Mouse (Mus musculus) CD4-positive, CD25-positive, alpha-beta regulatory T cell (primary cell): ENCODE measurements around the gene Tmem216. TPM values are rescaled to one million over a fixed set of nuclear protein-coding genes. Genes with fewer than 3 reads are reported as not detected.

Source experiments
- polyA plus RNA-seq: library from polyadenylated mRNA; unstranded; fragments of 100-300 nt; shearing (Covaris generic); gene quantifications from one replicate; pipeline ENCODE4 v1.2.1, GENCODE M21; 2017

The Tmem216 gene
- polyA plus RNA-seq: 9.6 TPM

GRCm38 (mm10) chr19:10555624-10556510 is at the start of gene Tmem216:
Tmem216 (minus strand) TSS chr19:10556238.

GRCm38 (mm10) chr19:10605293-10605900 is 49.4 kb upstream of the Tmem216 start, which contains the start of the genes Ddb1 and Tkfc:
Ddb1 (plus strand) TSS chr19:10605327.
Tkfc (minus strand) TSS chr19:10605654.

GRCm38 (mm10) chr19:10576690-10577561 is 20.9 kb upstream of the Tmem216 start, which contains the start of the genes Cyb561a3 and Tmem138:
Cyb561a3 (plus strand) TSS chr19:10577172.
Tmem138 (minus strand) TSS chr19:10577362.

GRCm38 (mm10) chr19:10525910-10526309 is 30.1 kb downstream of the Tmem216 start, which contains the start of gene Sdhaf2:
Sdhaf2 (minus strand) TSS chr19:10526142.

GRCm38 (mm10) chr19:10525106-10525901 is 30.7 kb downstream of the Tmem216 start, which contains the start of gene Cpsf7:
Cpsf7 (plus strand) TSS chr19:10525266.

Other genes with a start within 250 kb of the Tmem216 start
- gene Syt7, start 167.1 kb downstream of the Tmem216 start, polyA plus RNA-seq: 0.05 TPM
- not detected for gene Lrrc10b, start 98.8 kb downstream of the Tmem216 start, polyA plus RNA-seq
- gene Ppp1r32, start 73.3 kb downstream of the Tmem216 start, polyA plus RNA-seq: 0.26 TPM
- gene Cpsf7, start 31.0 kb downstream of the Tmem216 start, polyA plus RNA-seq: 33.2 TPM
- 86.7 TPM for gene Sdhaf2, start 30.1 kb downstream of the Tmem216 start, polyA plus RNA-seq
- gene Cyb561a3, start 20.9 kb upstream of the Tmem216 start, polyA plus RNA-seq: 42.7 TPM
- gene Tmem138, start 21.1 kb upstream of the Tmem216 start, polyA plus RNA-seq: 19.3 TPM
- 165 TPM for gene Ddb1, start 49.1 kb upstream of the Tmem216 start, polyA plus RNA-seq
- gene Tkfc, start 49.4 kb upstream of the Tmem216 start, polyA plus RNA-seq: 9.3 TPM
- not detected for gene Vwce, start 78.0 kb upstream of the Tmem216 start, polyA plus RNA-seq
- not detected for gene Pga5, start 121.8 kb upstream of the Tmem216 start, polyA plus RNA-seq
- 24.2 TPM for gene Vps37c, start 132.5 kb upstream of the Tmem216 start, polyA plus RNA-seq
- 647 TPM for gene Cd5, start 182.8 kb upstream of the Tmem216 start, polyA plus RNA-seq